Mouse (Mus musculus) limb, embryonic 14.5 days (tissue): Measurements from ENCODE around the gene Prkce. TPM values are rescaled to one million over a fixed set of nuclear protein-coding genes. Genes with fewer than 3 reads are reported as not detected.

Experiments
- ATAC-seq: fragments of 200-750 bp; cut with Nextera tagmentation; 2 replicates; pipeline ENCODE4 v1.8.0; 2017; ENCODE audit warnings: low read depth, moderate number of reproducible peaks, moderate TSS enrichment; ENCODE audit not compliant: low FRiP score
- DNase-seq: peaks from one replicate; pipeline ENCODE4 v3.0.0-alpha.2; 2015; ENCODE audit warnings: low spot score
- H3K27ac ChIP-seq: fragments of 300-500 bp; sonication (generic); replicated peaks from 2 replicates; pipeline ENCODE4 v1.5.1; 2014; ENCODE audit warnings: low read depth, mild to moderate bottlenecking, low read length, moderate library complexity, mixed read lengths
- H3K27me3 ChIP-seq: fragments of 300-500 bp; sonication (generic); 2 replicates; pipeline ENCODE4 v1.6.1; 2014; ENCODE audit warnings: low read length, mixed read lengths; ENCODE audit not compliant: control insufficient read depth, insufficient read depth
- H3K36me3 ChIP-seq: fragments of 300-500 bp; sonication (generic); 2 replicates; pipeline ENCODE4 v1.6.1; 2014; ENCODE audit warnings: mild to moderate bottlenecking, low read length, moderate library complexity, mixed read lengths; ENCODE audit not compliant: control insufficient read depth, insufficient read depth
- H3K4me1 ChIP-seq: fragments of 300-500 bp; sonication (generic); 2 replicates; pipeline ENCODE4 v1.6.1; 2014; ENCODE audit warnings: antibody characterized with exemption, low read length, mixed read lengths; ENCODE audit not compliant: control insufficient read depth, insufficient read depth
- H3K4me2 ChIP-seq: fragments of 300-500 bp; sonication (generic); replicated peaks from 2 replicates; pipeline ENCODE4 v1.6.1; 2014; ENCODE audit warnings: low read depth, mild to moderate bottlenecking, low read length, moderate library complexity; ENCODE audit not compliant: severe bottlenecking
- H3K4me3 ChIP-seq: fragments of 300-500 bp; sonication (generic); replicated peaks from 2 replicates; pipeline ENCODE4 v1.5.1; 2014; ENCODE audit warnings: low read length
- H3K9ac ChIP-seq: fragments of 300-500 bp; sonication (generic); 2 replicates; pipeline ENCODE4 v1.6.1; 2014; ENCODE audit warnings: mild to moderate bottlenecking, low read depth, low read length, moderate library complexity; ENCODE audit not compliant: severe bottlenecking
- H3K9me3 ChIP-seq: fragments of 300-500 bp; sonication (generic); 2 replicates; pipeline ENCODE4 v1.6.1; 2016; ENCODE audit warnings: low read length; ENCODE audit not compliant: control insufficient read depth
- POLR2A ChIP-seq: fragments of 200-500 bp; IDR thresholded peaks from 2 replicates; pipeline ENCODE4 v1.8.0; 2012; ENCODE audit warnings: inconsistent platforms, mild to moderate bottlenecking, moderate library complexity, borderline replicate concordance; ENCODE audit not compliant: insufficient read depth, insufficient read length; ENCODE audit errors: extremely low read depth
- WGBS: fragments of 180-500 bp; shearing (Covaris S2); extraction: QIAGEN DNeasy Blood & Tissue Kit; methylation state at CpG from one replicate; pipeline ENCODE4 v1.1.7; 2014; 5-methylcytosine and 5-hydroxymethylcytosine counted together
- polyA plus RNA-seq, 2 experiments: library from polyadenylated mRNA; depleted of rRNA in 1 of 2; stranded (reverse) in 1 of 2; unstranded in 1 of 2; fragments of >200 nt; fragmentation: Nextera tagmentation in 1 of 2; extraction: Ambion mirVana in 1 of 2; gene quantifications; 2 replicates each; pipeline versions ENCODE4 v1.2.1 to v1.2.3; 2012 to 2014

Prkce gene
- polyA plus RNA-seq, 2 experiments = 4.7 to 9.3 TPM

DNA sequence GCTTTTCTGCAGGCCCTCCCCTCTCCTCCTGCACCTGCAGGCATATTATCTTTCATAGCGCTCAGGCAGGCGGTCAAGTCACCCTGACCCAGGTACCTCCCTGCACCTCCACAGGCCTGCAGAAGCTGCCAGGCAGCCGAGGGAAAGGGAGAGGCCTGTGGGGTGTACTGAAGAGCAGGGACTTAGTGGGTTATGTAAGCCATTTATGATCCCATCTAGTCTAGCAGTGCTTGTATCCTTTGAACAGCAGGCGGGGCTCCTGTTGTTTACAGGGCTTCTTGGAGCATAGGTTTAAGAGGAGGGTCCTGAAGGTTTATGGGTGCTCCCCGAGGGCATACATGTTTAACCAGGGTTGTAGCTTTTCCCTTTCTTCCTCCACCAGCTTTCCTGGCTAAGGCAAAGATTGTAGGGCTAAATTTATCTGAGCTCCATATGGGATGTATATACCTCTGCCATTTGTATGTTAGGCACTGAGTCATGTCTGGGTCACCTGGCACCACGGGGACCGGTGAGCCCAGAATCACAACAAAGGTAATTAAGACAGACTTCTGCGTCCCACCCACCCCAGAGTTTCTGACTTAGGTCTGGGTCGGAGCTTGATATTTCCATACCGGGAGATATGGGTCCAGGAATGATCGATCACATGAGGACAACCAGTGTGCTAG, 96.5 kb downstream of the Prkce start:
- Histone ChIP-seq H3K36me3 (no peaks in the 10 kb centered on the region), H3K27me3 (no peaks in the 10 kb centered on the region), H3K4me2 (no peak overlapping the region), H3K9ac (no peak overlapping the region), H3K9me3 (no peaks in the 10 kb centered on the region), H3K4me3 (no peak overlapping the region), H3K4me1 (peaks cover 29% of the 10 kb centered on the region), H3K27ac (no peak overlapping the region)
- no peak for TF ChIP-seq POLR2A
- WGBS = 69% methylated on average over 11 of the region's 11 CpGs
- no peak for ATAC-seq
- DNase-seq = no peak

DNA sequence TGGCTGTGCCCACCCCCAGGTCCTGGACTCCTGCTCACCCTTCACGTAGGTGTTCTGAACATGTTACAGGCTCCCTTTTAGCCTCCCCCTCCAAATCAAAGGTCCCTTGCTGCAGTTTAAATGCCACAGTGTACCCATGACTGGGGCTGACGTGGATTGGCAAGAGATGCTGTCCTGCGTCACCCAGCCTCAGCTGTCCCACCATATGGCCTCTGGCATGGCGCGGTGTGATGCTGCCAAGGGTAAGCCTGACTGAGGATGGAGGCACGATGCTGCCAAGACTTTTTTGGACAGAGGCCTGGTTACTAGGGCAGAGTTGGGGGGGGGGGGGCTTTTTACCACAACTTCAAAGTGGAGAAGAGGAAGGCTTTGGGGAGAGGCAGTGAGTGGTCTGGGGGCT, 98.5 kb downstream of the Prkce start:
- ATAC-seq (no peak; the same call in 1 of the 2 replicates), DNase-seq (no peak)
- no peak for TF ChIP-seq POLR2A
- Histone ChIP-seq H3K4me1 (peaks cover 28% of the 10 kb centered on the region), H3K9ac (no peak overlapping the region), H3K27ac (no peak overlapping the region), H3K4me3 (no peak overlapping the region), H3K9me3 (no peaks in the 10 kb centered on the region), H3K4me2 (no peak overlapping the region), H3K36me3 (no peaks in the 10 kb centered on the region), H3K27me3 (no peaks in the 10 kb centered on the region)
- 66% methylated on average over 6 of the region's 6 CpGs for WGBS

DNA sequence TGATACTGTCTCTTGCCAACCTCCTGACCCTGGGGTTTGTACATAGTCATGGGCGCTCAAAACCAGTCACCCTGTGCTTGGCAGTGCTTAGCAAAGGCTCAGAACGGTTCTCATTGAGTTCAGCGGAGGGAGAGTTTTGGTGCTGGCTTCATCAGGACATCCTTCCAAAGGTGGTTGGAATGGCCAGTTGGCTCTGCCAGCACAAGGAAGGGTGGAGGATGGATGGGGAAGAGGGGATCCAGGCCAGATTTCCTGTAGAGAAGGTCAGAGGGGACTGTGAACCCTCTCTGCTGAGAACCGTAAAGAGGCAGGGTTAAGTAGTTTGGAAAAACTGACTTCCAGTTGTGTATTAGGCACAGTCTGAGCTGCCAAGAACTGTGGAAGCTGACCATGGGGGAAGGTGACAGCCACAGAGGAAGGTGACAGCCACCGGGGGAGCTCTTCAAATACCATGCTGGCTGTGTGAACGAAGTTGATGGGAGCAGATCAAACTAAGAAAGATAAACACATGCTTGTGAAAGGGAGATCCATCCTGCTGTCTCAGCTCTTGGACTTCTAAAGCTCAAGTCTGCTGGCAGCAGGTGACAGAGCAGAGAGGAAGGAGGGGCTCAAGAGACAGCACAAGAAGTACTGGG, 99.7 kb downstream of the Prkce start:
- Histone ChIP-seq H3K9ac (no peak overlapping the region), H3K27me3 (no peaks in the 10 kb centered on the region), H3K9me3 (no peaks in the 10 kb centered on the region), H3K36me3 (no peaks in the 10 kb centered on the region), H3K27ac (no peak overlapping the region), H3K4me3 (no peak overlapping the region), H3K4me2 (no peak overlapping the region), H3K4me1 (peaks cover 29% of the 10 kb centered on the region)
- WGBS = 72% methylated on average over 6 of the region's 6 CpGs
- DNase-seq (no peak), ATAC-seq (no peak)
- TF ChIP-seq POLR2A = no peak

DNA sequence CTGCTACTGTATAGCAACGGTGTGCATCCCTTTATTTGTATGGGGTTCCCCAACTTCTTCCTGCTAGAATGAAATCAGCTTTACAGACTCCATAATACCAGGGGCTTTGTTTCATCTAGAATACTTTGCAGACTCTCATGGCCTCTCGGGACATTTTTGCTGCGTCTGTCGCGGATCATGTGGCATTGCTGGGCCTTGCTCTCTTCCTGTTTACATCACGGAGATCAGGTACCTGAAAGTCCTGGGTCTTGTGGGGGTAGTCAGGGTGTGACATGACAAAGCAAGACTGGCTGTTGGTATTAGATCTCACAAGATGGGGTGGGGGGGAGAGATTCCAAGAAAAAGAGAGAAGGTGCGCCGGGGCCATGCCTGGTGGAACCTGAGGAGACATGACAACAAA, 102.1 kb downstream of the Prkce start:
- no peak for ATAC-seq
- no peak for TF ChIP-seq POLR2A

DNA sequence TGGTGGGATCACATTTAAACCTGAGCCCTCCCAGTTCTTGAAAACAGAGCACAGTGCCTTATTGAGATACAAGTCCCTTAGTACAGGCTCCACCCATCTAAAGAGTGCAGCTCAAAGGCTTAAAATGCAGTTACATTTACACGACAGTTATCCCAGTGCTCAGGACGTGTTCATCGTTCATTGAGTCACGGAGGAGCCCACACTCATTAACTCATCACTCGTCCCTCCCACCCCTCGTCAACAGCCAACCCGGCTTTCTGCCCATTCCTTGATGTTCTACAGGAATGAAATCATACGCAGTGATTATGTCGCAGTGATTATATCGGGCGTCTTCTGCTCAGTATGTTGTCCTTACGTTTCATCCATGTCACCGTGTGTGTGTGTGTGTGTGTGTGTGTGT, 102.9 kb downstream of the Prkce start:
- Histone ChIP-seq H3K9me3 (no peaks in the 10 kb centered on the region), H3K36me3 (no peaks in the 10 kb centered on the region), H3K9ac (no peak overlapping the region), H3K27me3 (no peaks in the 10 kb centered on the region), H3K4me2 (no peak overlapping the region), H3K27ac (no peak overlapping the region), H3K4me3 (no peak overlapping the region), H3K4me1 (peaks cover 29% of the 10 kb centered on the region)
- WGBS = 88% methylated on average over 13 of the region's 13 CpGs
- no peak for TF ChIP-seq POLR2A
- ATAC-seq (no peak), DNase-seq (no peak)

More for the DNA sequence above, 102.1 kb downstream of the Prkce start:
- Histone ChIP-seq H3K9ac (no peak overlapping the region), H3K4me2 (no peak overlapping the region), H3K27ac (no peak overlapping the region), H3K36me3 (no peaks in the 10 kb centered on the region), H3K4me3 (no peak overlapping the region), H3K4me1 (peaks cover 30% of the 10 kb centered on the region), H3K9me3 (no peaks in the 10 kb centered on the region), H3K27me3 (no peaks in the 10 kb centered on the region)
- 84% methylated on average over 8 of the region's 8 CpGs for WGBS
- no peak for DNase-seq

DNA sequence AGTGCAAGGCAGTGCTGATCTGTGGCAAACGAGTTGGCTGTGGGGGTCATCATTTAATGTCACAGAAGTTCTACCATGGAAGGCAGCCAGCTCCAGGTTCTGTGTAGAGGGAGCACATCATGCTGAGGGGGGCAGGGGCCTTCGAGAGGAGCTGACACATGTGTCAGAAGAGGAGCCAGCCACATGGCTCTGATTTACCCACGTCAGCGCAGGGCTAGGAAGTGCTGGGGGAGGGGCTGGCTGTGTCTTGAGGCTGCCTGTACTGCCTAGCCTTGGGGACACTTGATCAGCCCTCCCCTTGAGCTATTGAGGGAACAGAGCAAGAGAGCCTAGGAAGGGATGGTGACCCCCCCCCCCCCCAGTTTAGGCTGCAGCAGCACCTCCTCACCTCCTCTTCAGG, 103.7 kb downstream of the Prkce start:
- Histone ChIP-seq H3K27me3 (no peaks in the 10 kb centered on the region), H3K4me3 (no peak overlapping the region), H3K9ac (no peak overlapping the region), H3K4me1 (peaks cover 23% of the 10 kb centered on the region), H3K4me2 (no peak overlapping the region), H3K36me3 (no peaks in the 10 kb centered on the region), H3K9me3 (no peaks in the 10 kb centered on the region), H3K27ac (no peak overlapping the region)
- DNase-seq = peak; percentile 62
- 9% methylated on average over 4 of the region's 4 CpGs for WGBS
- peak; percentile 82; the same call in 1 of the 2 replicates for ATAC-seq
- TF ChIP-seq POLR2A = no peak
